Mouse (Mus musculus): ENCODE data around the gene Rps6ka5. TPM values are rescaled to one million over a fixed set of nuclear protein-coding genes. Genes with fewer than 3 reads are reported as not detected.

The Rps6ka5 gene
- polyA plus RNA-seq, 1 experiment from 2014 or later, result 3.2 TPM

DNA sequence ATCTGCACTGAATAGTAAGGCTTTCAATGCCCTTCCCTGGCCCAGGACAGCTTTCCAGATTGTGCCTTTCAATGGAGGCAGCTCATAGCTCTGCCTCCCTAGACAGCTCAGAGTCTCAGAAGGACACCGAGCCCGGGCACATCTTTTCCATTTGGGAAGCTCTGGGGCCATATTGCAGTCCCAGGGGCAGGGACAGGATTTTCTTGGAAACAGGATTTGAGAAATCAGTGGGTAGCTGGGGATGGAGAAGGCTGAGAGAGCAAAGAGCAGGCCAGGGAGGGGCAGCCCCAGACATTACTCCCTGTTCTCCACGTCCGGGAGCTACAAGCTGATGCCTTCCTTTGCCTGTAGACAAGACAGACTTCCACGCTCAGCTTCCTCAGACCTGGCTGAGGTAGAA, 197.1 kb downstream of the Rps6ka5 start:
- Histone ChIP-seq H3K36me3 (ENCODE audit: control insufficient read depth, insufficient read depth, low read length) (no peaks in the 10 kb centered on the region), H3K4me3 (ENCODE audit: low read depth, low read length) (no peak overlapping the region), H3K9me3 (ENCODE audit: control insufficient read depth, low read length) (no peaks in the 10 kb centered on the region), H3K27me3 (ENCODE audit: control insufficient read depth, insufficient read depth, low read length) (no peaks in the 10 kb centered on the region), H3K4me1 (ENCODE audit: control insufficient read depth, insufficient read depth, low read length) (peaks cover 20% of the 10 kb centered on the region), H3K27ac (ENCODE audit: low read depth, low read length) (no peak overlapping the region), H3K4me2 (no peak overlapping the region), H3K9ac (ENCODE audit: low read length) (no peak overlapping the region)
- DNase-seq (ENCODE audit: low spot score, missing footprints) (no peak), ATAC-seq (ENCODE audit: low FRiP score) (no peak)
- WGBS, result 78% methylated on average over 5 of the region's 5 CpGs

DNA sequence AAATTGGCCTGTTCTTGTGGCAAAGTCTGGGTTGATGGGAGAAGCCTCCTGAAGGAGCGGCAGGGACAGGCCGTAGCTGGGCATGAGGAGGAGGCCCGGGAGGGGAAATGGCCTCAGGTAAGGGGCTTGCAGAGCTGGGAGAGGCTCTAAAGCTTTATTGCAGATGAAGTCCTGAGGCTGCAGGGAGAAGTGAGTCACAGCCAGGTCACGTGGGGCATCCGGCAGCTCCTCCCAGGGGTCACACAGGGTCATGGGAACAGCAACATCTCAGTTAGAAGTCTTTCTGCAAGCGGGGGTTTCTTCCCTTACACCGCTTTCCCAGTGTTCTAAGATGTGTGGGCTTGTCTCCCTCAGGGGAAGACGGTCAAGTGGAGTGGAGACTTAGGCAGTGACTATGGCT, 197.6 kb downstream of the Rps6ka5 start:
- Histone ChIP-seq H3K36me3 (ENCODE audit: control insufficient read depth, insufficient read depth, low read length) (no peaks in the 10 kb centered on the region), H3K9ac (ENCODE audit: low read length) (peak overlapping the region; percentile 41), H3K4me3 (ENCODE audit: low read depth, low read length) (no peak overlapping the region), H3K9me3 (ENCODE audit: control insufficient read depth, low read length) (no peaks in the 10 kb centered on the region), H3K27me3 (ENCODE audit: control insufficient read depth, insufficient read depth, low read length) (no peaks in the 10 kb centered on the region), H3K27ac (ENCODE audit: low read depth, low read length) (no peak overlapping the region; the same call in 1 of the 2 replicates), H3K4me1 (ENCODE audit: control insufficient read depth, insufficient read depth, low read length) (peaks cover 17% of the 10 kb centered on the region), H3K4me2 (no peak overlapping the region)
- DNase-seq (ENCODE audit: low spot score, missing footprints) (peak; percentile 86), ATAC-seq (ENCODE audit: low FRiP score) (no peak)
- WGBS, result 12% methylated on average over 8 of the region's 8 CpGs

DNA sequence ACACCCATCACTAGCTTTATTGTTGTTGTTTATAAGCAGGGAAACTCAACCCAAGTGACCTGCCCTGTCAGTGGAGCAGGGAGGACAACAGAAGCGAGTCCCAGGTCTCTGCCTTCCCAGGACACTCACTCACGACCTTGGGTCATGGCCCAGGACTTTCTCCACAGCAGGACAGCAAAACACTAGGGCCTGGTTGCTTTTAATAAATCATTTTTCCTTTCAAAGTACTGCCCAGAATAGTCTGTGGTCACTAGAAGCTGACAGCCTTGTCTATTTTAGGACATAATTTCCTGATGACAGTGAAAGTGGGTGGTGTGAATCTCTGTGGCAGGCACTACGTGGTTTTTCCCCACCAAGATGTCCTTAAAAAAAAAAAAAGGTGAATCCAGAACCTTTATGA, 198.5 kb downstream of the Rps6ka5 start:
- Histone ChIP-seq H3K4me3 (ENCODE audit: low read depth, low read length) (no peak overlapping the region), H3K9me3 (ENCODE audit: control insufficient read depth, low read length) (no peaks in the 10 kb centered on the region), H3K9ac (ENCODE audit: low read length) (no peak overlapping the region), H3K4me2 (peak overlapping the region; percentile 46; the same call in 1 of the 2 replicates), H3K27ac (ENCODE audit: low read depth, low read length) (no peak overlapping the region), H3K27me3 (ENCODE audit: control insufficient read depth, insufficient read depth, low read length) (no peaks in the 10 kb centered on the region), H3K4me1 (ENCODE audit: control insufficient read depth, insufficient read depth, low read length) (peaks cover 12% of the 10 kb centered on the region), H3K36me3 (ENCODE audit: control insufficient read depth, insufficient read depth, low read length) (no peaks in the 10 kb centered on the region)
- WGBS, result 63% methylated on average over 3 of the region's 3 CpGs
- DNase-seq (ENCODE audit: low spot score, missing footprints), result no peak
- peak; percentile 47; the same call in 1 of the 2 replicates for ATAC-seq (ENCODE audit: low FRiP score)

DNA sequence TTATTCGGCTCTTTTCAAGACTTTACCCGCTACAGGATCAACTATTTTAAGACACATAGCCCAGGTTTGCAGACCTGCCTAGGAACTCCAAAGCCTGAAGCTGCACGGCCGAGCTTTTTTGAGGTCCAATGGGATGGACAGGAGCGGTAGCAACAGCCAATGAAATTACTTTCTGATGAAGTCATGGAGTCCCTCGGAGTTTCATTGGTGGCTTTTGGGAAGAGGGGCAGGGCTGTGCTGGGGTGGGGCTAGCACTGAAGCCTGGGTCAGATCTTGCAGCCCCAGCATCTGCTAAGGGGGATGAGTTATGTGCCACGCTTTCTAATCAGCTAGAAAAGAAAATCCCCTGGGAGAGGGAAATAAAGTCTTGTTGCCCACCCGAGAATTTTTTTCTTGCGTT, 199.0 kb downstream of the Rps6ka5 start:
- Histone ChIP-seq H3K36me3 (ENCODE audit: control insufficient read depth, insufficient read depth, low read length) (no peaks in the 10 kb centered on the region), H3K27me3 (ENCODE audit: control insufficient read depth, insufficient read depth, low read length) (no peaks in the 10 kb centered on the region), H3K4me3 (ENCODE audit: low read depth, low read length) (no peak overlapping the region), H3K4me1 (ENCODE audit: control insufficient read depth, insufficient read depth, low read length) (peaks cover 12% of the 10 kb centered on the region), H3K9ac (ENCODE audit: low read length) (no peak overlapping the region), H3K4me2 (peak overlapping the region; percentile 46), H3K27ac (ENCODE audit: low read depth, low read length) (no peak overlapping the region), H3K9me3 (ENCODE audit: control insufficient read depth, low read length) (no peaks in the 10 kb centered on the region)
- DNase-seq (ENCODE audit: low spot score, missing footprints), result peak; percentile 93
- WGBS, result 10% methylated on average over 9 of the region's 9 CpGs
- ATAC-seq (ENCODE audit: low FRiP score), result peak; percentile 99

DNA sequence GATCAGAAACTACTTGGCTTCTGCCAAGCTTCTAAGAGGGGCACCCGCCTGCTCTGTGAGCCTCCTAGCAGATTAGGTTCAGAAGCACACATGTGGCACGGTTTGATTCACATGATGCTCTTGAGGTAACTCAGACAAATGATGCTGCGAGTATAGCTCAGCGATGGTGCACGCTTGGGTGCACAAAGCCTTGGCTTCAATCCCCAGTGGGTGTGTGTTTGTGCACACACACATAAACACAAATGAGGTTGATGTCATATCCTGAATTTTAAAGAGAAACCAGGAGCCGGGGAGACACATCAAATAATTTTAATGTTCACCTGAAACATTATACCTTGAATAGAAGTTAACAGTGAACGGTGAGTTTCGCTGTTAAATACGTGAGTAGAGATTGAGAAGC, 199.5 kb downstream of the Rps6ka5 start:
- Histone ChIP-seq H3K9me3 (ENCODE audit: control insufficient read depth, low read length) (no peaks in the 10 kb centered on the region), H3K36me3 (ENCODE audit: control insufficient read depth, insufficient read depth, low read length) (no peaks in the 10 kb centered on the region), H3K4me1 (ENCODE audit: control insufficient read depth, insufficient read depth, low read length) (peaks cover 12% of the 10 kb centered on the region), H3K27ac (ENCODE audit: low read depth, low read length) (no peak overlapping the region), H3K27me3 (ENCODE audit: control insufficient read depth, insufficient read depth, low read length) (no peaks in the 10 kb centered on the region), H3K9ac (ENCODE audit: low read length) (no peak overlapping the region), H3K4me3 (ENCODE audit: low read depth, low read length) (no peak overlapping the region), H3K4me2 (peak overlapping the region; percentile 46)
- 67% methylated on average over 9 of the region's 9 CpGs for WGBS
- DNase-seq (ENCODE audit: low spot score, missing footprints), result no peak
- ATAC-seq (ENCODE audit: low FRiP score), result no peak

DNA sequence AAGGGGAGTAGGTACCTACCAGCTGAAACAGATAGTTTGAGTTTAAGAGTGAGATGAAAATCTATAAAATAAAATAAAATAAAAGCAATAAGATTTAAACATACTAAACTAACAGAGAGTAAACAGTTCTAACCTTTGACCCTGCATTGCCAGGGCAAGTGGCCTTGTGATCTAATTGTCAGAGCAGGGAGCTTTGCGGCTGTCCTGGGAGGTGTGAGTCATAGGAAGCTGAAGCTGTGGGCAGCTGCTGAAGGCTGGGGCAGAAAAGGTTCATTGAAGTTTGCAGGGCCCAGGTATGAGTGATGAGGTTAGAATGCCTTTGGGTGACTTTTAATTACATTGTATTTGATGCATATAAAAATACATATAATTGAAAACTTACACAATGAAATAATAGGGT, 200.8 kb downstream of the Rps6ka5 start:
- Histone ChIP-seq H3K36me3 (ENCODE audit: control insufficient read depth, insufficient read depth, low read length) (no peaks in the 10 kb centered on the region), H3K4me2 (no peak overlapping the region), H3K9ac (ENCODE audit: low read length) (no peak overlapping the region), H3K27ac (ENCODE audit: low read depth, low read length) (no peak overlapping the region), H3K9me3 (ENCODE audit: control insufficient read depth, low read length) (no peaks in the 10 kb centered on the region), H3K4me3 (ENCODE audit: low read depth, low read length) (no peak overlapping the region), H3K27me3 (ENCODE audit: control insufficient read depth, insufficient read depth, low read length) (no peaks in the 10 kb centered on the region; the same call in 1 of the 2 replicates), H3K4me1 (ENCODE audit: control insufficient read depth, insufficient read depth, low read length) (peaks cover 12% of the 10 kb centered on the region)
- ATAC-seq (ENCODE audit: low FRiP score), result no peak
- DNase-seq (ENCODE audit: low spot score, missing footprints), result no peak
- 79% methylated on average over 1 of the region's 1 CpGs for WGBS

DNA sequence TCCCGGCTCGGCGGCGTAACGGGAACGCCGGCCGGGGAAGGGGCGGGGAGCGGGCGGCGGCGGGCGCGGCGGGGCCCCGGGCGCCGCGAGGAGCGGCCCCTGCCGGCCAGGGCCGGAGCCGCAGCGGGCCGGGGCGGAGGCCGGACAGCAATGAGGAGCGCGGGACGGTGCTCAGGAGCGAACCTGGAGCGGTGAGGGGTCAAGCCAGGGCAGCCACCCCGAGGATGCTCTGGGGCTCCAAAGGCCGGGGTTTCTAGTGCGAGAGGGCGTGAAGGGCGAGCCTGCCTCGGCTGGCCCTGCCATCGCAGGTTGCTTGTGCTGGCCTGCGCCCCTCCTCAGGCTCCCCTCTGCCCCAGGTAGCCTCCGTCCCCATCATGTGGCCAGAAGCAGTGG, 206.0 kb downstream of the Rps6ka5 start, which contains the start of gene Ttc7b:
Gene Ttc7b (minus strand): TSS at position 33 of the 393 bp plus-strand sequence.
- ATAC-seq (ENCODE audit: low FRiP score), result peak; percentile 86
- no peaks in the 10 kb centered on the region for H3K36me3 ChIP-seq (ENCODE audit: control insufficient read depth, insufficient read depth, low read length)
- peak within 1 kb of the TSS; percentile 96 for H3K9ac ChIP-seq (ENCODE audit: low read length)
- DNase-seq (ENCODE audit: low spot score, missing footprints), result peak; percentile 97
- peak within 1 kb of the TSS; percentile 65 for H3K27ac ChIP-seq (ENCODE audit: low read depth, low read length)
- WGBS, result 3% methylated on average over 35 of the region's 42 CpGs
- peak within 1 kb of the TSS; percentile 87 for H3K4me3 ChIP-seq (ENCODE audit: low read depth, low read length)
- peaks cover 15% of the 10 kb centered on the region for H3K4me1 ChIP-seq (ENCODE audit: control insufficient read depth, insufficient read depth, low read length)
- peak within 1 kb of the TSS; percentile 63 for H3K4me2 ChIP-seq
- no peaks in the 10 kb centered on the region for H3K9me3 ChIP-seq (ENCODE audit: control insufficient read depth, low read length)
- no peaks in the 10 kb centered on the region; the same call in 1 of the 2 replicates for H3K27me3 ChIP-seq (ENCODE audit: control insufficient read depth, insufficient read depth, low read length)

DNA sequence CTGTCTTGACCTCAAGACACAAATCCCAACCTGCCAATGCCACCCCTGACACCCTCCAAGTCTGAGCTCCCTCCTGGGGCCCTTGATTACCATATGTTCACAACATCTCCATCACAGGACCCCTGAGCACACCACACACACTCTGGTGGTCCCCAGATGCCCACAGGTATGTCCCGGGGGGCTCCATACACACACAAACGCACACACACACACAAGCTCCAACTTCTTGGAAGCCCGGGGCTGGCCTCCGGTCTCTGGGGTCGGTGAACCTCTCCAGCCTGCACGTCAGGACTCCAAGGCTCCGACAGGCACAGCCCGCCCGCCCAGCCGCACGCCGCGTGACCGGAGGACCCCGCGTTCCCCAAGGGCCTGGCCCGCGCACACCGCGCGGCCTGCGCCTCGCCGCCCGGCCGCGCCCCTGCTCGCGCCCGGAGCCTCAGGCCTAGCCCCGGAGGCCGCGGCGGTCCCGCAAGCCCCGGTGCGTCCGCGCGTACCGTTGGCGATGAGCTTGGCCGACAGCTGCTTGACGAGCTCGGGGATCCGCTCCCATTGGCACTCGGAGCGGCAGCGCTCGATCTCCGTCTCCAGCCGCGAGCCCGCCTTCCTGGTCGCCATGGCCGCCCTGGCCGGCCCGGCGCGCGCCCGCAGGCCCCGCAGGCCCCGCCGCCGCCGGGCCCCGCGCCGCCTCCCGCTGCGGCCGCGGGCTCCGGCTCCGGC, 206.5 kb downstream of the Rps6ka5 start:
- Histone ChIP-seq H3K27ac (ENCODE audit: low read depth, low read length) (peak overlapping the region; percentile 65), H3K4me2 (peak overlapping the region; percentile 63), H3K9ac (ENCODE audit: low read length) (peak overlapping the region; percentile 96), H3K4me1 (ENCODE audit: control insufficient read depth, insufficient read depth, low read length) (peaks cover 15% of the 10 kb centered on the region), H3K4me3 (ENCODE audit: low read depth, low read length) (peak overlapping the region; percentile 87), H3K27me3 (ENCODE audit: control insufficient read depth, insufficient read depth, low read length) (no peaks in the 10 kb centered on the region; the same call in 1 of the 2 replicates), H3K9me3 (ENCODE audit: control insufficient read depth, low read length) (no peaks in the 10 kb centered on the region), H3K36me3 (ENCODE audit: control insufficient read depth, insufficient read depth, low read length) (no peaks in the 10 kb centered on the region)
- ATAC-seq (ENCODE audit: low FRiP score) (peak; percentile 83), DNase-seq (ENCODE audit: low spot score, missing footprints) (peak; percentile 93)
- WGBS, result under 1% methylated on average over 70 of the region's 76 CpGs

DNA sequence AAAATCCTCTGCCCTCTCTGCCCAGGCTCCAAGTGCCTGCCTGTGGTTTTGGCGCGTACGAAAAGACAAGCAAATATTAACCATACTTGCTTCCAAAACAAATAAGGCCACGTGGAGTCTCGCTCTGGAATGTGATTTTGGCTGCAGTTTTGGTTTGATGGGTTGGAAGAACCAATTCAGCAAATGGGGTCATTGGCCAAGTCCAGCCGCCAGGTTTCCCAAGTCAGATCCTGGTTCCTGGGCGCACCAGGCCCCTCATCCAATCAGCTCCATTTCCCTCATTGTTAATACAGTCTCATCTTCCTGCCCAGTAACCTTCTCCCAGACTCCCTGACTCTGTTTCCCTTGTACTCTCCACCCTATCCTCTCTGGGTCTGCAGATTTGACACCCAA, 207.1 kb downstream of the Rps6ka5 start:
- H3K27ac ChIP-seq (ENCODE audit: low read depth, low read length), result no peak overlapping the region
- 53% methylated on average over 7 of the region's 7 CpGs for WGBS
- H3K27me3 ChIP-seq (ENCODE audit: control insufficient read depth, insufficient read depth, low read length), result no peaks in the 10 kb centered on the region; the same call in 1 of the 2 replicates
- peak overlapping the region; percentile 96 for H3K9ac ChIP-seq (ENCODE audit: low read length)
- peaks cover 15% of the 10 kb centered on the region for H3K4me1 ChIP-seq (ENCODE audit: control insufficient read depth, insufficient read depth, low read length)
- H3K36me3 ChIP-seq (ENCODE audit: control insufficient read depth, insufficient read depth, low read length), result no peaks in the 10 kb centered on the region
- ATAC-seq (ENCODE audit: low FRiP score) (no peak; the same call in 1 of the 2 replicates), DNase-seq (ENCODE audit: low spot score, missing footprints) (peak; percentile 87)
- peak overlapping the region; percentile 63 for H3K4me2 ChIP-seq
- peak overlapping the region; percentile 87 for H3K4me3 ChIP-seq (ENCODE audit: low read depth, low read length)
- H3K9me3 ChIP-seq (ENCODE audit: control insufficient read depth, low read length), result no peaks in the 10 kb centered on the region
